Mouse (Mus musculus): ENCODE data around the gene Ccm2.
"Not testable (repeated sequence)": the region's sequence is repeated elsewhere in the genome, so short reads cannot be mapped to it uniquely, and the experiment has no call there.

Gene Ccm2

DNA sequence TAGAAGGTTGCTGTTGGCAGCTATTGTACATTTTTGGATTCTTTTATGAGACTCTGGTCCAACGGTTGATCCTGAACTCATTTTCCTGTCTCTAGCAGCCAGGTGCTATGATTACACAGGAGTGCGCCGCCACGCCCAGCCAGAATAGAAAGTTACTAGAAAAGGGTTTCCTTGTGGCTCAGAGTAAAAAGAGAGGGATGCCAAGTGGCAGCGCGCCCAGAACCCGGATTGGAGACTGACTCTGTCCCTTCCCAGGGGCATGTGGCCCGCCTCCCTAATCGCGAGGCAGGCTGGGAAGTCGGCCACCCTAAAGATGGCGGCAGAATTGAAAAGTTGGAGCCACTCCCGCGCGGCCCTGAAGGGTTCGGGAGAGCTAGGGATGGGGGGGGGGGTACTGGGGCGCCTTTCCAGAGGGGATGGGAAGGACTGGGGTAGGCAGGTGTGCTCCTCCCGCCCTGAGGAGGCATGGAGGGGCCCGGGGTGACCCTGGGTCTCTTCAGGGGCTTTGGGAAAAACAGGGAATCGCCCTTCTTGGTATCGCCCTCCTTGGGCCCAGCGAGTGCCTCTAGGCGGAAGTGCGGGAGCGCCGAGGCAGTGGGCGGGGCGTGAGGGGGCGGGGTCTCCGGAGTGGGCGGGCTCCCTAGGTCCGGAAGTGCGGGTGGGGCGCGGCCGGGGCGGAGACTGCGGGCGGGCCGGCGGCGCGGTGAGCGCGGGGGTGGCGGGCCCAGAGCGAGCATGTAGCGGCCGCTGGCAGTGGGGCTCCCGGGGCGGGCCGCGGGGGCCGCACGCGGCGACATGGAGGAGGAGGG lies at the start of gene Ccm2:
Ccm2 (plus strand) TSS at position 683 of the 809 bp plus-strand sequence.
- peak; percentile 99 for DNase-seq

- no peak for DNase-seq
Observed at GRCm38 (mm10) chr11:6497311-6497948, 49.3 kb upstream of the Ccm2 start.

DNA sequence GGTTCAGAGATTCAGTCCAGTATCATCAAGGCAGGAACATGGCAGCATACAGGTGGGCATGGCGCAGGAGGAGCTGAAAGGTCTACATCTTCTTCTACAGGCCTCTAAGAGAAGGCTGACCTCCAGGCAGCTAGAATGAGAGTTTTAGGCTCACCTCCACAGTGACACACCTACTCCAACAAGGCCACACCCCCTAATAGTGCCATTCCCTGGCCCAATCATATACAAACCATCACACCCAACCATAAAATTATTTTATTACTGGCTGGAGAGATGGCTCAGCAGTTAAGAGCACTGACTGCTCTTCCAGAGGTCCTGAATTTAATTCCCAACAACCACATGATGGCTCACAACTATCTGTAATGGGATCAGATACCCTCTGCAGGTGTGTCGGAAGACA lies 44.2 kb upstream of the Ccm2 start:
- DNase-seq: no peak

DNA sequence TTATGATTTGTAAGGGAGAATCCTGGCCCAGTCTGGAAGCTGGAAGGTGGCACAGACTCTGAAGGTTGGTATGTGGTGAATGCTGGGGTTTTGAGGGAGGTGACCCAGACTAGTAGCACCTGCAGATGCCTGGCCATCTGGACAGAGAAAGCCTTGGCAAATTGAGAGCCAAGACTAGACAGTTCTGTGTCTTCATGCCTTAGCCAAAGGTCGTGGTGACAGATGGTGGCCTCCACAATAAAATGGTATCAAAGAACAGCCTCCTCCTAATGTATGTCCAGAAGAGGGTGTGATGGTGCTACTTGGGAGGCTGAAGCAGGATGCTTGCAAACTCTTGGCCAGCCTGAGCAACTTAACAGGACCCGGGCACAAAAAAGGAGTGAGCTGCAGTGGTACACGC lies 42.5 kb upstream of the Ccm2 start:
- no peak for DNase-seq

GRCm38 (mm10) chr11:6504689-6505088 lies 42.0 kb upstream of the Ccm2 start:
- no peak for DNase-seq

DNA sequence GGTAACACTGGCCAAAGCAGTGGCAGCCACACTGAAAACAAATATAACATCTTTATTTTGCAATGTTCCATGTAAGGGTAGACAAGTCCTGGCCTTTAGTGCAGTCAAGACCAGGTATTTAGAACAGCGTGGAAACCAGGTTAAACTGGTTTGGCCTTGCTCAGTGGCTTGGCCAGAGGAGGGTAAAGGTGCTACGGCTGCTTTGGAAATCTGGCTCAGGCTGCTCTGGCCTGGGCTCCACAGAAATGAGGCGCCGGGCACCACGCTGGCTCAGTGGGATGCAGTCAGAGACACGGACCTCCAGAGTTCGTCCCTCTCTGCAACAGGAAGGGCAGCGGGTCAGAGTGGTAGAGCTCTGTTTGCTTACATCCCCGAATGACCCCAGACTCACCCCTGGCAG lies 40.2 kb upstream of the Ccm2 start:
- no peak for DNase-seq

DNA sequence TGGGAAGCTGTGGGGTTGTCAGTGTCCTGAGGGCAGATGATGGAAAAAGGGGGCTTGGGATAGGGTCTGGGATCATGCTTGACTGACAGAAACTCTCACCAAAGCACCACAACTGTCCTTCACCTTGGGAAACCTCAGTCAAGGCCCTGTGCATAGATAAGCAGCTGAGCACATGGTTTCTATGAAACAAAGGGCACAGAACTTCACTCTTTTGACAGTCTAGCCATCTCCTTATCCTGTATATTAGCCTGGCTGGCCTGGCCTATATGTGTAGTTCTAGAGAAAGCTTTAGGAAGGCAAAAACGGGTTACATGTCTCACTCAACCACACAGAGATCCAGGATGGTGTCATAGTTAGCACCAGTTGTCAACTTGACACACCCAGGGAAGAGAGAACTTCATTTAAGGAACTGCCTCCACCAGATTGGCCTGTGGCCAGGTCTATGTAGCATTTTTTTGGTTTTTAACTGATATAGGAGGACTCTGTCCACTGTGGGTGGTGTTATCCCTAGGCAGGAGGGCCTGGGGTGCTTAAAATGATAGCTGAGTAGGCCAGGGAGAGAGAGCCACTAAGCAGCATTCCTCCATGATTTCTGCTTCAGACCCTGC lies 38.3 kb upstream of the Ccm2 start:
- DNase-seq: no peak

DNA sequence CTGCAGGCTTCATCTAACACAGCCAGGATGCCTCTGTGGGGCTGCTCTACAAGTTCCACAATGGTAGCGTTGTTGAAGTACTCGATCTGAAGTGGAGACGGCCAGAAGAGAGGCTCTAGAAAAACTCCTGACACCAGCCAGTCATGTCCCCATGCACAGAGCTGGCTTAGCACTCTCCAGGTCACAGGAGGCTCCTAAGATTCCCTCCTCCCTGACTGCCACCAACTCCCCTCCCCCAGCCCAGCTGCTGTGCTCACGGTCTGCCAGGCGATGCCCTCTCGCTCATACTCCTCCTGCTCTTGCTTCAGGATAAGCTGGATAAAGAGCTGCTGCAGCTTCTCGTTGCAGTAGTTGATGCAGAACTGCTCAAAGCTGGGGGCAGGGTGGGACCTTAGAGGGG lies 31.9 kb upstream of the Ccm2 start:
- no peak for DNase-seq

DNA sequence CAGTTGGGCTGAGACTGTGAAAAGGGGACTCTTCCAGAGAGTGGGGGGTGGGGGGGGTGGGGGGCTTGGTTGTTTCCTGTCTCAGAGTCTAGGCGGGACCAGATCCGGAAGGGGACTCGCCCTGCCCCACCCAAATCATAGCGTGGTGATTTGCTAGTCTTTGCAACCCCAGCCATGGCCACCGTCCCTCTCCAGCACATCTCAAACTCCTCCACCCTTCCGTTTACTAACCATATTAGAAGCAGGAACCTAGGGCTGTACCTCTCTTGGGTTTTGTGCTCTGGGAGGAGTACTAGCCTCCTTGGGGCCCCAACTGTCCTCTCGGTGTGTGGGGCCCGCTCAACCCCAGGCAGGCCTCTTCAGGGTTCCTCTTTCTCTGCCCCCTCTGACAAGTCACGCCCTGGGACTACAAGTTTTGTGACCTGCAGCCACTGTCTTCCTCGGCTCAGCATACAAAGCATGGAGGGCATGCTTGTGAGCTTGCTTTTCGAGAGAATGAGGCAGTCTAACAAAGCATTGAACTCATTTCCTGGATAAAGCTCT lies 27.1 kb upstream of the Ccm2 start:
- DNase-seq: no peak

GRCm38 (mm10) chr11:6520507-6521173 lies 26.0 kb upstream of the Ccm2 start, which contains the start of gene Myo1g:
Gene Myo1g (minus strand): TSS chr11:6520965.
- no peak for DNase-seq

GRCm38 (mm10) chr11:6522782-6523525 lies 23.7 kb upstream of the Ccm2 start:
- DNase-seq: no peak

DNA sequence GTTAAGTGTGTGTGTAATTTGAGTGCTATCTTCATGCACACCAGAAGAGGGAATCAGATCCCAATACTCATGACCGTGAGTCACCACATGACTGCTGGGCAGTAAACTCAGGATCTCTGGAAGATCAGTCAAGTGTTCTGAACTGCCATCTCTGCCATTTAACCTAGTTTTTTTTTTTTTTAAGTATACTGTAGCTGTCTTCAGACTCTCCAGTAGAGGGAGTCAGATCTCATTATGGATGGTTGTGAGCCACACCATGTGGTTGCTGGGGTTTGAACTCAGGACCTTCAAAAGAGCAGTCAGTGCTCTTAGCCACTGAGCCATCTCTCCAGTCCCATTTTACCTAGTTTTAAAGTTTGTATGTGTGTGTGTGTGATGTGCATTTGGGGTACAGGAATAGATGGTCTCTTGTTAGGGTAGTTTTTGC lies 23.0 kb upstream of the Ccm2 start:
- no peak for DNase-seq

GRCm38 (mm10) chr11:6524165-6524879 lies 22.4 kb upstream of the Ccm2 start:
- no peak for DNase-seq

DNA sequence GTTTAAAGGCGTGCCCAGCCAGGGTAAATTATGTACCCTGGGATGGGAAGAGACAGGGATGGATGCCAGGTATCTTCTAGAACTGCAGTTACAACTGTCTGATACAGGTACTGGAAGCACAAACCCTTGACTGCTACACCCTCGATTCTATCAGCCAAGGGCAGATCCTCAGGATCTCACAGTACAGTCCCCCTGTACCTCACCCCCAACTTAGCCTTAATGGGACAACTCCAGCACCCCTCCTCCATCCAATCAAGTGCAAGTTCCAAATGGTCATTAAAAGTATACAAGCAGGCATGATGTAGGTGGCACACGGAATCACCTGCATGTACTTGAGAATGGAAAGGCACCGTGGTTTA lies 21.8 kb upstream of the Ccm2 start:
- DNase-seq: no peak

- DNase-seq: no peak
Observed at GRCm38 (mm10) chr11:6525241-6525640, 21.4 kb upstream of the Ccm2 start.

DNA sequence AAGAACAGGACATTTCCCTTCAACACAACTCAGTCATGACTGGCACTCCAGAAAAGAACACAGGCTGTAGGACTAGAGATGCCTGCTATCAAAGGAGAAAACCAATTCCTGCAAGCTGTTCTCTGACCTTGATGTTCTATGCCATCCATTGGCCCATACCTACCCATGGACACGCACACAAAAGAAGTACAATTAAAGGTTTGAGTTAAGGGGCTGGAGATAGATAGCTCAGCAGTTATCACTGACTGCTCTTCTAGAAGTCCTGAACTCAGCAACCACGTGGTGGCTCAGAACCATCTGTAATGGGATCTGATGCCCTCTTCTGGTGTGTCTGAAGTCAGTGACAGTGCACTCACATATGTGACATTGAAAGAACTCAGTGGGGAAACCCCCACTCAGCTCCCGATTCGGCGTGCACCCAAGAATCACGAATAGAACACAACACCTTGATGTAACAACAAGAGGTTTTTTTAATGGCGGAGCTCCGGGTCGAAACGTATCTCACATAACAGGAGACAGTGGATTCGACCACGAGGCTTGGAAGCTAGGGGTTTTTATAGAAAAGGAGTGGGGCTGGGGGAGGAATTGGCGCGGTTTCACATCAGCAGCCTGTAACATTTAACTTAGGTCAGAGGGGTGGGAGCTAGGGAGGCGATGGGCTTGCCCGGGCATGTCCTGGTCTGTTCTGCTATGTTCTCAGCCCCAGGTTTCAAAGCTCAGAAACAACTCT lies 20.0 kb upstream of the Ccm2 start:
- not testable (repeated sequence) for DNase-seq

DNA sequence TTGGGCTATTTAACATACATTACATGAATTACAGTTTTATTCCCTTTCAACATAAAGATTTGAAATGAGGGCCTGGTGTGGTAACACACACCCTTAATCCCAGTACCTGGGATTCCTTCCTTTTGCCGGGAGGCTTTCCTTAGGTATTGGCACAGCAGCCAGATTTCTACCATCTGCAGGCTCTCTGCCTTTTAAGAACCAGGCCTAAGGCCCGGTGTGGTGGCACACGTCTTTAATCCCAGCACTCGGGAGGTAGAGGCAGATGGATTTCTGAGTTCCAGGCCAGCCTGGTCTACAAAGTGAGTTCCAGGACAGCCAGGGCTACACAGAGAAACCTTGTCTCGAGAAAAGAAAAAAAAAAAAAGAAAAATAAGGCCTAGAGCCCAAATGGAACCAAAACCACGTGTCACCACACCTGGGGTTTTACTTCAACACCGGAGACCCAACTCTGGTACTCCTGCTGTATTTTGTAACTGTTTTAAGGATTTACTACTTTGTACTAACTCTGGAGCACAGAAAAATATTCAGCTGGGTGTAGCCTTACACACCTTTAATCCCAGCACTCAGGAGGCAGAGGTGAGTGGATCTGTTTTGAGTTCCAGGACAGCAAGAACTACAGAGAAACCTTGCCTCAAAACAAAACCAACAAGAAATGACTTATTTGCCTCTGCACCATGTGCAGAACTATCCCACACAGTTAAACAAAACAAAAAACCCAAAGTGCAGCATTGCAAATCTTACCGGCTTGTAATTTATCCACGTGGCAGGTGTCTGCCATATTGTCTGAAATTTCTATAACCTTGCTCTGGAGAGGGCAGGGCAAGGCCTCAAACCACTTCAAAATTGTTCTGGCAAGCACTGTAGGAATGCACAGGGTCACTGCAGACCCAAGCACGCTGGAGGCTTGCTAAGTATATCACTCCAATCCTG lies 19.2 kb upstream of the Ccm2 start:
- DNase-seq: no peak

- peak; percentile 99 for DNase-seq
Observed at GRCm38 (mm10) chr11:6528186-6529006, 18.3 kb upstream of the Ccm2 start.

DNA sequence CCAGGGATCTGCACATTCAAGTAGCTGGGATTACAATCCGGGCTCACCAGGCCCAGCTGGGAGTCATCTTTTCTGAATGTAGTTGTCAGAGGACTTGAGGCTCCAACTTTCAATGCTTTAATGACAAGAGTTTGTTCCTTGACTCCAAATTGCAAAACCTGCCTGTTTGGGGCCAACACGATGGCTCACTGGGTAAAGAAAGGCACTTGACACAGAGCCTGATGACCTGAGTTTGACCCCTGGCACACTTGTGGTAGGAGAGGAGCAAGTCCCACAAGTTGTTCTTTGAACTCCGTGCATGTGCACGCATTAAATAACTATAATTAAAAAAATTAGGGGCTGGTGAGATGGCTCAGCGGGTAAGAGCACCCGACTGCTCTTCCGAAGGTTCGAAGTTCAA lies 16.7 kb upstream of the Ccm2 start:
- DNase-seq: no peak

Data from kidney, adult 18-20 months (tissue).